Mouse (Mus musculus) brown adipose tissue, adult 24 weeks (tissue): ENCODE results near the gene Il20. TPM values are rescaled to one million over a fixed set of nuclear protein-coding genes. Genes with fewer than 3 reads are reported as not detected.

Experiments used
- H3K27ac ChIP-seq: fragments of 200-500 bp; replicated peaks from 2 replicates; pipeline ENCODE4 v1.5.1; 2012; ENCODE audit warnings: low read depth, mild to moderate bottlenecking, low read length
- H3K4me1 ChIP-seq: fragments of 200-500 bp; 2 replicates; pipeline ENCODE4 v1.6.1; 2012; ENCODE audit warnings: low read length, mixed read lengths; ENCODE audit not compliant: control insufficient read depth, insufficient read depth, insufficient read length
- H3K4me3 ChIP-seq: fragments of 200-500 bp; 2 replicates; pipeline ENCODE4 v1.5.1; 2012; ENCODE audit warnings: low read depth, mild to moderate bottlenecking, low read length, moderate library complexity; ENCODE audit not compliant: insufficient read depth
- polyA plus RNA-seq: library from polyadenylated mRNA; stranded (reverse); fragments of >200 nt; gene quantifications from 2 replicates; pipeline ENCODE4 v1.2.4, GENCODE M21; 2012; ENCODE audit not compliant: missing spikeins, insufficient read depth, insufficient read length

Il20 gene
- polyA plus RNA-seq, 1 experiment: not detected

DNA sequence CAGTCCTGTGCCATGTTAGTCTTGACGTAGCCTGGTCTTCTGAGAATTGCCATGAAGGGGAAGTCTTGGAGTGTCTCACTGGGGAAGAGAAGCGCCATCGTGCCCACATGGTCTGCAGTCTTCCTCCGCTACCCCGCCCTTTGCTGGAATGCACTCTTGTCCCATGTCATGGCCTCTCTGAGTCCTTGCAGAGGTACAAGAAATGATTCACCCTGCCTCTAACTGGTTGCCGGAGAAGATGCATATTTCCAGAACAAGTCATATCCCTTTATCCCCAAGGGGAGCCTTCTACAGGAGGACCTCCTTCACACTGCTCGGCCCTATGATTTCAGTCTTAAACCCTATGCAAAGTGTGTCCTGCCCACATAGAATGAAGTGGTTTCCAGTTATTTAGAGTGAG, 31.3 kb downstream of the Il20 start:
- H3K4me3 ChIP-seq: no peak overlapping the region
- H3K27ac ChIP-seq: no peak overlapping the region
- no peaks in the 10 kb centered on the region for H3K4me1 ChIP-seq

DNA sequence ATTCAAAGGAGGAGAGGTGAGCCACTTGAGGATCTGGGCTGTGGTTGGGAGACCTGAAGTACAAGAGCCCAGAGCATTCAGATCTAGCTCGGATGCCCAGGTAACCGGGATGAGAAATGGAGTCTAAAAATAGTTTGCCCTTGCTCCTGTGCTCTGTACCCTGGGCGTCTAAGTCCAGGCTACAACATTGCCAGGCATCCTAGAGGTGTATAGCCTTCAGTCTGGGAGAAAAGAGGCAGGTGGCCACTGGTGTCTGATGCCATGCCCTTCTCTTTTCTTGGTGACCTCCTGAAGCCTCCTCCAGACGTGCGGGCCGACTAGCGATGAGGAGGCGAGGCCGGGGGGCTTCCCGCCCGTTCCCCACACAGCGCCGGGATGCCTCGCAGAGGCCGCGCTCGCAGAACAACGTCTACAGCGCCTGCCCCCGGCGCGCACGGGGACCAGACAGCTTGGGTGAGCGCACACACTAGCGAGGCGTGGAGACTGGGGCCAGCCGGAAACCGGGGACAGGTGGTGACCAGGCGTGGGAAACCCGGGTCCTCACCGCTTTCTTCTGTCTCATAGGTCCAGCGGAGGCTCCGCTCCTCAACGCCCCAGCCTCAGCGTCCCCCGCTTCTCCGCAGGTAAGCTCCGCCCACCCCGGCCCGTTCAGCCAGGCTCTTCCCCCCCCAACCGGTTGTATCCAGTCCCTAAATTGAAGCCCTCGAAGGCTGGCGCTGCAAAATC, 33.2 kb downstream of the Il20 start:
- 0 out of 2 replicates have a peak overlapping the region, but pooled peaks have one; percentile 14 for H3K4me3 ChIP-seq
- H3K27ac ChIP-seq: no peak overlapping the region
- H3K4me1 ChIP-seq: no peaks in the 10 kb centered on the region

DNA sequence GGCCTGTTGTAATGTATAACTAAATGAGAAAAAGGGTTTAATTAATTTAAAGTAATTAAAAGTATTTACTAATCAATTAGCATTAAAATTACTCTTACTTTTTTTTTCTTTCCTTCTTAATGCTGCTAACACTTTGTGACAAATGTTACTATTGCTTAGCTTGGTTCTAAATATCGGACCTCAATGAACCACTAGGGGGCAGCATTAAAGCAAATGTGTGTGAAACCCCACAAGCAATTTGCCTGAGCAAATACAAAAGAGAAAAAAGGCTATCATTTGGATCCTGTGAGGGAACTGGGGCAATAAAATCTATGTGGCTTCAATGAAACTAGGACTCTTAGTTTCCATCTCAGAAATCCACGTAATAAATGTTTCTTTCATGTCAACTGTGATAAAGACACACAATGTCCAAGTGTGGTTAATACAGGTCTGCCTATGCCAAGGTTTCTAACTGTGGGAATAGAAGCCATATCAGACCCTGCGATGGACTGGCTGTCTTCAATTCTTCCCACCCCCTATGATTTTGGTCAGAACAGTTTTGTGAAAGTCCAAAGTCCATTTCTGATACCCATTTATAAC, 34.2 kb downstream of the Il20 start:
- H3K27ac ChIP-seq: no peak overlapping the region
- no peaks in the 10 kb centered on the region for H3K4me1 ChIP-seq
- no peak overlapping the region for H3K4me3 ChIP-seq

- no peaks in the 10 kb centered on the region for H3K4me1 ChIP-seq
- no peak overlapping the region for H3K27ac ChIP-seq
- H3K4me3 ChIP-seq: no peak overlapping the region
Observed at GRCm38 (mm10) chr1:130875910-130876309, 35.3 kb downstream of the Il20 start.

DNA sequence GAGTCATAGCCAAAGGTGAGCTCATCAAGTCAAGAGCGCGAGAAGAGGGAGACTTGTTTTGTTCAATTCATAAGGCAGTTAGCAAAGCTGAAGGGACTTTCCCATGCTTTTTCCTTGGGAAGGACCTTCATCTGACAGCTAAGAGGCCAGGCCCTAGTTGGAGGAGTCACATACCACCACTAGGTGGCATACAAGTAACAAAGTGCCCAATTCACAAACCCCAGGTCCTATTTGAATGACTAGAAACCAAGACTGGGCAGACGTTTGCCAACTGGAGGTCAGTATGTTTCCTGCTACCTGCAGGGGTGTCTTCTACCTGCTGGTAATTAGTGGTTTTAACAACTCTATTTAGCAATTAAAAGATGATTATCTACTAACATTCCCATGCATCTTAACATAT, 36.1 kb downstream of the Il20 start:
- H3K4me3 ChIP-seq: no peak overlapping the region
- no peaks in the 10 kb centered on the region for H3K4me1 ChIP-seq
- no peak overlapping the region for H3K27ac ChIP-seq

DNA sequence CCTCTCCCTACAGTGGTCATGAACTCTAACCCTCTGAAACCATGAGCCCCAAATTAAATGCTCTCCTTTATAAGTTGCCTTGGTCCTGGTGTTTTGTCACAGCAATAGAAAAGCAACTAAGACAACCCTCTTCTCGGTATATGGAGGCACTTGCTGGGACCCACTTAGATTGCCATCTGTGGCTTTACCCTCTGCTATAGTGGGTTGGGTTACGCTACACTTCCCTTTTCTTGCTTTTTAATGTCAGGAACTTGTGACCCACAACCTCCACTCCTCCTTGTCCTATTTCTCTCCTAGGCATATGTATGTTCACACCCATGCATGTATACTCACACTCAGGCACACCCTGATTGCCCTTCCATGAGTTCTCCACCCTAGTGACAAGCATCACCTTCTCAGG, 38.3 kb downstream of the Il20 start:
- Histone ChIP-seq H3K4me3 (no peak overlapping the region), H3K27ac (no peak overlapping the region), H3K4me1 (no peaks in the 10 kb centered on the region)

- no peak within 1 kb of the TSS for H3K27ac ChIP-seq
- H3K4me3 ChIP-seq: no peak within 1 kb of the TSS
- H3K4me1 ChIP-seq: no peaks in the 10 kb centered on the region
Observed at GRCm38 (mm10) chr1:130865541-130866221, 45.6 kb downstream of the Il20 start, which contains the start of gene Fcmr. Gene Fcmr (plus strand): TSS chr1:130865669.

- H3K27ac ChIP-seq: no peak overlapping the region
- no peaks in the 10 kb centered on the region for H3K4me1 ChIP-seq
- no peak overlapping the region for H3K4me3 ChIP-seq
Observed at GRCm38 (mm10) chr1:130864741-130865140, 46.5 kb downstream of the Il20 start.

DNA sequence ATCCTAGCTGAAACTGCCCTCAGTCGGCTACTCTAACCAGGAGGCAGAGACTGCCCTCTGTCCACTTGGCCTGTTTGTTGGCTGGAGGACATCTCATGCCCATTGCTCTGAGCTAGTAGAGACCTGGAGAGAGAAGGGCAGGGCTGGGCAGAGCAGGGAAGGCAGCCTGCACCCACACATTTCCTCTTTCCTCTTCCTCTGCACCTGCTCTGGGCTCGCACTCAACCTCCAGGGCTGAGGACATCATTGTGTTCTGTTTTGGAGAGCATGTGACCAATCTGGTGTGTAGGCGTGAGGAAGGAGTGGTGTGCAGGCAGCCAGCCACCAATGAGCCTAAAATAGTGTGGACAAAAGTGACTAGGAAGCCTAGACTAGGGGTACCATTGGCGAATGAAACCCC, 47.0 kb downstream of the Il20 start:
- no peak overlapping the region for H3K4me3 ChIP-seq
- H3K4me1 ChIP-seq: no peaks in the 10 kb centered on the region

GRCm38 (mm10) chr1:130857456-130857855, 53.8 kb downstream of the Il20 start:
- no peak overlapping the region for H3K27ac ChIP-seq
- H3K4me1 ChIP-seq: no peaks in the 10 kb centered on the region
- H3K4me3 ChIP-seq: no peak overlapping the region

More for the DNA sequence above, 47.0 kb downstream of the Il20 start:
- H3K27ac ChIP-seq: no peak overlapping the region

Other genes starting within 250 kb of the Il20 start
- not detected in 2 replicates for gene C4bp, start 249.8 kb downstream of the Il20 start, polyA plus RNA-seq
- gene Gm29427, start 195.7 kb downstream of the Il20 start, polyA plus RNA-seq: not detected in 2 replicates
- gene Yod1, start 194.1 kb downstream of the Il20 start, polyA plus RNA-seq: 3.5 TPM in 2 replicates
- gene Pfkfb2, start 182.2 kb downstream of the Il20 start, polyA plus RNA-seq: 2.2 and 6.9 TPM in 2 replicates
- 2.0 and 2.2 TPM in 2 replicates for gene AA986860, start 179.5 kb downstream of the Il20 start, polyA plus RNA-seq
- gene Fcamr, start 110.5 kb downstream of the Il20 start, polyA plus RNA-seq: not detected in 2 replicates
- gene Pigr, start 84.8 kb downstream of the Il20 start, polyA plus RNA-seq: 0.71 TPM in 1 of 2 replicates, not detected in the other
- gene Fcmr, start 45.8 kb downstream of the Il20 start, polyA plus RNA-seq: not detected in 2 replicates
- not detected in 2 replicates for gene Il24, start 24.0 kb downstream of the Il20 start, polyA plus RNA-seq
- gene Il19, start 28.7 kb upstream of the Il20 start, polyA plus RNA-seq: not detected in 2 replicates
- gene Il10, start 108.4 kb upstream of the Il20 start, polyA plus RNA-seq: not detected in 2 replicates
- 76.7 and 87.6 TPM in 2 replicates for gene Mapkapk2, start 186.4 kb upstream of the Il20 start, polyA plus RNA-seq
- not detected in 2 replicates for gene Dyrk3, start 226.9 kb upstream of the Il20 start, polyA plus RNA-seq
- 21.0 and 24.0 TPM in 2 replicates for gene Eif2d, start 241.7 kb upstream of the Il20 start, polyA plus RNA-seq